Mouse (Mus musculus): Measurements from ENCODE around the gene Sfxn4.

Gene Sfxn4

DNA sequence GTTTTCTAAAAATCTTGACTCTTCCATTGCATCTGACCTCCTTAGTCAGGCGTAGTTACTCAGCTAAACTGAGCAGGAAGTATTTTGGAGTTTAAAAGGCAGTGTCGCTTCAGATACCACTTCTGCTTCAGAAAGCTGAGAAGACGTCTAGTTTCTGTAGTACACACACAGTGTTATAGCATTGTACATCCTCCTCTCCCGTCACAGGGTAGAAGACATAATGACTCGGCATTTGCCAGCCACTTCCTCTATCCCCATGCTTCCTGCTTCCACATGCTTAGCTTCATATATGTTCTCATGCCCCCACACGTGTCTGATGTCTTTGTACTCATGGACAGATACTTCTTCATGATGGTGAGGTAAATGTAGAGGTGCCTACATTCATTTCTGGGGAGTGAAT lies 42.6 kb downstream of the Sfxn4 start:
- DNase-seq = no peak

DNA sequence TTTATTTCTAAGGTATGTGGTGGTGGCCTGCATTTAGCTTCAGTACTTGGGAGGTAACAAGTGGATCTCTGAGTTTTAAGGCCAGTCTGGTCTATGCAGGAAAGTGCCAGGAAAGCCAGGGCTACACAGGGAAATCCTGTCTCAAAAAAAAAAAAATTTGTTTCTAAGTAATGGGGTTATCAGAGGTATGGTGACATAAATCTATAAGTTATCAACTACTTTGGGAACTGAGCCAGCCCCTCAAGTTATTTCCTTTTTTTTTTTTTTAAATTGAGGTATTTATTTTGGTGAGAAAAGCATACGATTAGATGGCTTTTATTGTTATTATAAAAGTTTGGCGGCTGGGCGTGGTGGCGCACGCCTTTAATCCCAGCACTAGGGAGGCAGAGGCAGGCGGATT lies 48.1 kb downstream of the Sfxn4 start:
- no peak for DNase-seq

DNA sequence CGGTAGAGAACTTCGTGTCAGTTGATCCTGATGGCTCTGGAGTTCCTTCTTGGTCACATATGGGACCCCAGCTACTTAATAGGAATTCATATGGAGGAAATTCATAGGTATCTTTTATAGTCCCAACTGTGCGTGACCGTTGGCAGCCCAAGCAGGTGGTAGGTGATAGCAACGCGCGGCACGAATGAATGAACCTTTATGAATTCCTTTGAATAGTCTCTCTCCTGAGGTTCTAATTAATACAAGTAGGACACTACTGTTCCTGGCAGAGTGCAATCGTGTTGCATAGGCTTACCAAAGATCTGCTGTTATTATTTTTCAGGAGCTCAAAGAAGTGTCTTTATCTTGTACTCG lies 49.3 kb downstream of the Sfxn4 start:
- no peak for DNase-seq

DNA sequence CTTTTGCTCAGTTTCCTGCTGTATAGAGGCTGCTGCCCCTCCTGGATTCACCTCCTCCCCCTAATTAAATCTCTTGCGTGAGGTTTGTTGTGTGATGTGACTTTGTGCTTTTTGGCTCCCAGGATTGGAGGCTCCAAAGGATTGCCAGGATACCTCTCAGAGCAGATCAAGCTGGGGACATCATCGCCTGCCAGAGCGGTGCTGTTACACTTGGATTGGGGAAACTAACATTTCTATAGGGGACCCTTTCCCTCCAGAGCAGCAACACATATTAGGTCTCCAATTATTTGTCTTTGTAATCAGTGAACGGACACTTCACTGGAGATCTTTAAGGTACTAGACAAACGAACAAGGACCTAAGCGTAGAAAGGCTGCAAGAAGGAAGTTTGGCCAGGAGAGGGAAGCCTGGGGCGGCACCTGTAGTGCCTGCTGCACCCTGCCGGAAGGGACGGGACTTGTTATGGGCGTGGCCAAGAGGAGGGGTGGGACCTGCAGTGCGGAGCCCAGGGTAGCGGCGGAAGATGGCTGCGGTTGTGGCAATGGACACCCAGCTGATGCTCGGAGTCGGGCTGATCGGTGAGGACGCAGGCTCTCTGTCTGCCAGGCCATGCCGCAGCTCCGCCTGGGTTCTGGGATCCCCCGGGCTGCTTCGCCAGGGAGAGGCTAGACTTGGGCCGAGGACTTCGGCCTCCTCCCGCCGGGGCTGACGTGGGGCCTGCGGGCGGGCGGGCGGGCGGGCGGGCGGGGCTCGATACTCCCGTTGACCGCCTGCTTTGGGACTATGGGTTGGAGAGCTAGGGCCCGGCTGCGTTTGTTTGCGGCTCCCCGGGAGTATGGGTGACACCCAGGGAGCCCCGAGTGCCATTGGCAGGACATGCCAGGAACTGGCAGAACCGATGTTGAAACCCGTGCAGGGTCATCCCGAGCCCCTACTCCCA lies 49.9 kb downstream of the Sfxn4 start, which contains the start of gene Fam45a:
Gene Fam45a, plus strand, starts transcription at position 488 of the 938 bp plus-strand sequence.
- peak; percentile 90 for DNase-seq

DNA sequence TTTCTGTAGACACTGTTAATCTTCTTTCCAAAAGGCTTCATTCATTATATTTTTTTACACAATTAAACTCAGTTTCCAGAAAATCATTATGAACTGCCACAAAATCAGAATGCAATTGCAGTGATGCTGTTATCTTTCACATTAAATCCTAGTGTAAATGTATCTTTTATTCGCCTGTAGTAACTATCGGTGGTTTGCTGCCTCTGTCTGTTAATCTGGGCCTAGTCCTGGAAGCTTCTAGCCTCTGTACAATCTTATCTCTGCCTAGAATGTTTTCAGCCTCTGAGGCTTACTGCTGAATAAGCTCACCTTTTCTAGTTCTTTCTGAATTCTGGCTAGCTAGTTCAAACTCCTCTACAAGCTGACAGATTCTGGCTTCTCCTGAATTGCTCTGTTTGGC lies 51.4 kb downstream of the Sfxn4 start:
- no peak for DNase-seq

DNA sequence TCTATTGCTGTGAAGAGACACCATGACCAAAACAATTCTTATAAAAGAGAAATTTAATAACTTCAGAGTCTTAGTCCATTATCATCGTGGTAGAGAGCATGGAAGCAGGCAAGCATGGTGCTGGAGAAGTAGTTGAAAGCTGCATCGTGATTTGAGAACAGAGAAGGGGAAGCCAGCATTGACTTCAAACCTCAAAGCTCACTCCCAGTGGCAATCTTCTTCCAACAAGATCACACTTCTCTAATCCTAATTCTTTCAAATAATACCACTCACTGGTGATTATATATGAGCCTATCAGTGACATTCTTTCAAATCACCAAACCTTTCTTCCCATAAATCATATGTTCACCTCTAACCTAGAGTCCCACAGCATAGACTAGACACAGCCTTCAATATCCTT lies 56.4 kb downstream of the Sfxn4 start:
- no peak for DNase-seq

DNA sequence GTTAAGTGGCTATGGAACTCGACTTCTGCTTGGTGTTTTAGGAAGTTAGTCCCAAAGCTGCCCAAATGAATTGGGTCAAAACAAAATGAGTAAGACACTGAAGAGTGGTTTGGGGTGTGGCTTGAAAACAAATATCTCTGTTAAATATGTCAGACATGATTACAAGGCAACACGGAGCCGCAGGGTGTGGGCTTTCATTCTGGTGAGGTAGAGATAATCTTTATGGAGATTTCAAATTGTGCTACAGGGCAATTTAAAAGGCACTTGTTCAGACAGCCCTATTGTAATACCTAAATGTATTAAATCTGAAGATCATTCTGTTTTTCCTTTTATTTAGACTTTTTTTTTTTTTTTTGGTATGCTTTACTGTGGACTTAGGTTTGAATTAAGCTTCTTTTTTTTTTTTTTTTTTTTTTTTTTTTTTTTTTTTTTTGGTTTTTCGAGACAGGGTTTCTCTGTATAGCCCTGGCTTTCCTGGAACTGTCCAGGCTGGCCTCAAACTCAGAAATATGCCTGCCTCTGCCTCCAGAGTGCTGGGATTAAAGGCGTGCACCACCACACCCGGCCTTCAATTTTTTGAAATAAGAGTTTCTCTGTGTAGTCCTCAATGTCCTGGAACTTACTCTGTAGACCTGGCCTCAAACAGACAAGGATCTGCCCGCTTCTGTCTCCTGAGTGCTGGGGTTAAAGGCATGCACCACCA lies 61.3 kb downstream of the Sfxn4 start:
- no peak for DNase-seq

DNA sequence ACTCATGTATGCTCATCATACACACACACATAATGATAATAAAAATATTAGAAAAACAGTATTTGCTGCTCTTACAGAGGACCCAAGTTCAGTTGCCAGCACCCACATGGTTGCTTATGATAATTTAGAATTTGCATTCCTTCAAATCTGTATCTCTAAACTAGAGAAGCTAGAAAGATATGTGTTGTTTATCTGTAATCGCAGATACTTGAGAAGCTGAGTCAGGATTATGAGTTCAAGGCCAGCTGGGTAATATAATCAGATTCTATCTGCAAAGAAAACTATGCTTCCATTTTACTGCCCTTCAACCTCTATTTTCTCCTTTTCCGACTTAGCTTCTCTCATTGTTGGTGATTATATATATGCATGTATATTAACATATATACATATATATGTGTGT lies 63.9 kb downstream of the Sfxn4 start:
- DNase-seq = no peak

DNA sequence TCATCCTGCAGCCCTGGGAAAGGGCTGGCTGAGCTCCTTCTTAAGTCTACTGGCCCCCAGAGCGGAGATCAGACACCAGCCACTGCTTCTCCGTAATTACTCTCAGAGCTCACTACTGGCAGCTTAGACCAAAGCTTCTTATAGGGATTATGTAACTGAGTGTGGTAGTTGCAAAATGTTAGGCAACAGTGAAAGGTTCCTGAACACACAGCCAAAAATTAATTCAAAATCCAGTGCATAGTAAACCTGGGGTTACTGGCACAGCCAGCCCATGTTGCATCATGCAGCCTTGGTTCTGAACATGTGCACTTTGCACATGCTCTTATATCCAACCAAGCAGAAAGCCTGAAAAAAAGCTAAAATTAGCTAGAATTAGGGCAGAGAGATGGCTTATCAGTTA lies 66.0 kb downstream of the Sfxn4 start:
- DNase-seq = no peak

DNA sequence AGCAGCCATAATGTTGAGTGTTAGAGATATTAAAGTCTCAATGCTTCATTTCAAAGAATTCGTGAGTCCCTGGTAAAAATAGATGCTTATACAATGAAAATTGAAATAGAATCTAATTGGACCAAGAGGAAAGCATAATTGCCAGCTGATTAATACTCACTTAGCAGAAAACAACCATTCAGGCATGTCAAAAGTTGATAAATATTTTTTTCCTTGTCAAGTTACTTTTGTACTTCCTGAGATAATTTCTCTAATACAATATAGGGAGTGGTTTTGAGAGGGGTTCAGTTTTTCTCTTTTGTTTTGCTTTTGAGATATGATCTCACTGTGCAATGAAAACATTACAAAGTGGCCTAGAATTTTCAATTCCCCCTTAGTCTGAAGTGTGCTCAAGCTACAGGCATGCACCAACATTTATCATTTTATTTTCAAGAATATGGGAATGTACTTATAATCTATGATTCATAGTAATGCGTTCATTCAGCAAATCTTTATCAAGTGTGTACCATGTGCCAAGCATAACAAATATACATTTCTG lies 68.0 kb downstream of the Sfxn4 start:
- no peak for DNase-seq

DNA sequence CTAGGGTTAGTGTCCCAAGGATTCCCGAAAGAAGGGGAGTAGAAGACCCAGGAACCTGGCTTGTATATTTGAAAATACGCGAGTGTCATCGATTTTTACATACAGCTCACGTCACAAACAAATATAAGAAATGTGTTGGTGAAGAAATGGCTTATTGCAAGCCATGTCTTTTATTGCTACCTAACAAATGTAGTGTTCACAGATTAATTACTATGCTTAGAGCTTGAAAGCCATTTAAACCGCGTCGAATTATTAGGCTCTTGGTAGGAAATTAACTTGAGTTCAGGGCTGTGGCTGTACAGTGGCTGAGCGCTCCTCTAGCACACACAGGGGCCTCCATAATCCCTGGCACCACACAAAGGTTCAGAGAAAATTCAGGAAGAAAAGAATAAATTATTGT lies 70.1 kb downstream of the Sfxn4 start:
- DNase-seq = no peak

DNA sequence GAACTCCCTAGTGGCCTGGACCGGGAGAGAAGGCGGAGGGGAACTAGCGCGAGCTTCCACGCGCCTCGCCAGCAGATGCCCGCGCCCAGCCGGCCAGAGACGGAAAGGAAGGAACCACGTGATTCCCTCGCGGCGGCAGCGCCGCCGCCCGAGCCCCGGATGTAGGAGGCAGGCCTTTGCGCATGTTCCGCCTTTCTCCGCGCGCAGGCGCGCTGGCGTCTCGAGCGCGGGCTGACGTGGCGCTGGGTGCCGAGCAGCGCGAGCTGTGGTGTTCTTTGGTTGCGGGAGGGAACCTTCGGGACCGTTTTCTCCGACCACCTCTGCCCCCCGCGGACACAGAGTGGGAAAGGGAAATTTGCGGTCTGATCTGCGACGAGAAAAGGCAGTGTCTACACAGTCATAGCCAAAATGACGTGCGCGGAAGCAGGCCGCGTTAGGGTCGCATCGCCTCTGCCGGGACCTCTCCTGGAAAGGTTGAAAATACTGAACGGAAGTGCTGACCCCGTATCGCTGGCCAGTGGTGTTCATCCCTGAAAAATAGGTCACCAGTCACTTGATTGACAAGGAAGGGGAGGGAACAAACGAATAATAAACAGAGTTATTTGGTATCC lies 70.6 kb downstream of the Sfxn4 start, which contains the start of gene Eif3a:
Gene Eif3a, minus strand, starts transcription at position 108 of the 611 bp plus-strand sequence.
- peak; percentile 95 for DNase-seq

DNA sequence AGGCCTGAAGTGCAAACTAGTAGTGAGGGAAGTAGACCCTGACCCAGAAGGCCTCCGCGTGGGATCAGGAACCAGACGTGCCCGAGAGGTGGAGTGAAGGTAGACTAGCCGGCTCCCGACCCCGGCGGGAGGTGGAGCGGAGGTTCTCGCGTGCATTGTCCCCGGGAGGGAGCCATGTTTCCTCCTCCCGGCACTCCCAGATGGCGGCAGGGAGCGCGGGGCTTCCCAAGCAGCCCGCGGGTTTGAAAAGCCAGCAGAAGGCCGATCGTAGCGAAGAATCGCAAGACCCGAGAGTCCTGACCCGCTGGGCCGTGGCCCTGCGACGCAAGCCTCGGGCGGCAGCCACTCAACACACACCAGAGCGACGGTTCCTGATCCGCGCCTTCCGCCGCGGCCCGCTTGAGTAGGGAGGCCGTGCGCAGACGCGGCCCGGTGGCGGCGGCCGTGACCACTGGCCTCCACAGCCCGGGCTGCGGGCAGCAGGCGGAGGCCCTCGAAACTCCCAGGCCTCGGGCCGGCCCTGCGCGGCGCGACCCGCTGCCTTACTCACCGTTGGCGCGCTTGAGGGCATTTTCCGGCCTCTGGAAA lies 71.3 kb downstream of the Sfxn4 start:
- no peak for DNase-seq

DNA sequence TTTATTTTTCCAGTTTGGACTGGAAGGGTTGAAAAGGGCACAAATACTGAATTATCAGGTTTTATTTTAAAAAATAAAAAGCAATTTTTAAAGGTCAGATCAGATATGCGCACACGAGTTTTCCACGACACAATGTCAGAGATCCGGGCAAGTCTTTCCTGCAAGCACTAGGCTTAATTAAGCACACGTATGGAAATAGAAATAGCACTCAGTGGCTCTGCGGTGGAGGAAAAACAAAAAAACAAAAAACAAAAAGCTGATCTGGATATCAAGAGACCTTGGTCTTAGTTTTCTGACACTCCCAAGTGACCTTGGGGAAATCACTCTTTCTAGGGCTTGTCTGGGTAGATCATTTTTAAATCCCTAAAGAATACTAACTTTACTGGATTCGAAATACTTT lies 71.8 kb downstream of the Sfxn4 start:
- no peak for DNase-seq

DNA sequence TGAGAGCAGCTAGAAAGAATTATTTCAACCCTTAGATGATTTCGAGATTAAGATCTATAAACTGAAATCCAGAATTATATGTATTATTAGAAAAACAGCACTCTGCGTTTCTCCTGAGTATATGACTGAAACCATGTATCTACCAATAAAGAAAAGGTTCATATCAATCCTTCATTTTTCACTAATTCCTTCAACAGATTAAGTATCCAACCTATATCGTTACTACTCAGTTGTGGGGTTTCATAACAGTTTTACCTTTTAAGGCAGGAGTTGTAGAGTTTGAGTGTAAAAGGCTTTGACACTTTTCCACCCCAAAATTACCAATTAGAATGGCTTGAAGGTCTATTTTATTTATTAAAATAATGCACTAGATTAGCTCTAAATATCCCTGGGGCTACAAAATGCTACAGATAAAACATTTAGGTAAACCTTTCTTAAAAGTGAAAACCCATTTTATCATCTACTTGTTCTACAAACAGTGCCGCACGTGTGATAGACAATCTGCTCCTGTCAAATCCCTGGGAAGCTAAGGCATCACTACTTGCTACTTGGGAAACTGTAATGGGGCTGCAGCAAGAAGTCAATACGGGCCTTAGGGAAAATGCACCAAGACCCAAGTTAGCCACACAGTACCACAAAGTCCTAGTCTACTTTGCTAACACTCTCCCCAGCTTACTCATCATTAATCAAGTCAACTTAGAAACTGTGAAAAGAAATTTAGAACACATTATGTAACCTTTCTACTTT lies 72.9 kb downstream of the Sfxn4 start:
- DNase-seq = no peak

DNA sequence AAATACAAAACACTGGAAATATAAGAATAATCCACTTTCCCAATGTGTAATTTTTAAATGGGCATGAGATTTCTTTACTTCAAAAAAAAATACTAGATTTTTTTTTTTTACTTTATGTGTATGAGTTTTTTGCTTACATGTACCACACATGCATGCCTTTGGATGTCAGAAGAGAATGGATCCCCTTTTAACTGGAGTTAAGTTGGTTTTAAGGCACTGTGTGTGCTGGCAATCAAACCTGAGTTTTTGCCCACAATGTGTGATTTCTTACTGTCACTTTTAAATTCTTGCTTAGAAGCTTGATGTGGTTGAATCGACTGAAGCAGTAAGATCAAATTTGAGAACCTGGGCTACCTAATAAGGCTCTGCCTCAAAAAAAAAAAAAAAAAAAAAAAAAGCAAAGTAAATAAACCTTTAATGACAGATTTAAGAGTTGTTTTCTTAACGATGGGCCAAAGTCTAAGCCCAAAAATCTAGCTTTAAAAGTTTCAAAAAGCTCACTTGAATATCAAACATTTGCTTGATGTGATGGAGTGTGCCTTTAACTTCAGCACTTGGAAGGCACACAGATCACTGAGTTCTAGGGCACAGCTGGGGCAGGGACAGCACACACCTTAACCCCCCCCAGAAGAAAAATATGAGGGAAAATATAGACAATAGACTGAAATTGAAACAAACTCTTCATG lies 73.7 kb downstream of the Sfxn4 start:
- no peak for DNase-seq
